Mouse (Mus musculus) E14TG2a.4 (cell line): ENCODE data around the gene Crb2.

Experiments used
- CTCF ChIP-seq: conservative IDR thresholded peaks from 2 replicates; pipeline ENCODE4 v1.5.1; 2014; ENCODE audit warnings: low read length
- POU5F1 ChIP-seq: IDR thresholded peaks from 2 replicates; pipeline ENCODE4 v1.6.1; 2014; ENCODE audit warnings: low read length, borderline replicate concordance

DNA sequence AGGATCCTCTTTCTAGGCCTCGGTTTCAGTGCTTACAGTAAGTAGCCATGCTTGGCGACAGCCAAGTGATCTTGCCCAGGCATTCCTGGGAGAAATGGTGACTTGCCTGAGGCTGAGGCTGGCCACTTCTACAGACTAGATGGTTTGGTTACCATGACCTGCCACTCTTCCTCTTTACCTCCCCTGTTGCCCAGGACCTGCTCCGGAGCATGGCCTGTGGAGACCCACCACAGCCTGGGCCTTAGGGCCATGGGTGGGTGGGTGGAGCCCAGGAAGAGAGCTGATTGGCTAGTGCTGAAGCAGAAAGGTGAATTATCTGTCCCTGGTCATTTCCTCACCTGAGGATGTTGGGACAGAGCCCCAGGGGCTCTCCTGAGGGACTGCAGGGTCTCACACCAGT, 8.3 kb upstream of the Crb2 start:
- TF ChIP-seq CTCF: no peak
- TF ChIP-seq POU5F1: no peak
